Mouse (Mus musculus) thymus, postnatal 10 days (tissue): ENCODE results near the gene Mtmr12.
A peak's percentile ranks its signal among the peaks of the same experiment; 100 is the strongest.
"Not testable (repeated sequence)": the region's sequence is repeated elsewhere in the genome, so short reads cannot be mapped to it uniquely, and the experiment has no call there.

Experiments
- DNase-seq, 2 experiments: peaks; one replicate each; pipeline ENCODE4 v3.0.0; 2021; ENCODE audit warnings: low spot score in 2 of 2

The Mtmr12 gene

GRCm38 (mm10) chr15:12211577-12211976, 6.7 kb downstream of the Mtmr12 start:
- DNase-seq: no peak

- DNase-seq: no peak
Measured at GRCm38 (mm10) chr15:12212266-12212665, 7.4 kb downstream of the Mtmr12 start.

- no peak for DNase-seq
Measured at GRCm38 (mm10) chr15:12214531-12215414, 9.9 kb downstream of the Mtmr12 start.

- no peak for DNase-seq
Measured at GRCm38 (mm10) chr15:12215415-12215718, 10.5 kb downstream of the Mtmr12 start.

GRCm38 (mm10) chr15:12216119-12216518, 11.3 kb downstream of the Mtmr12 start:
- DNase-seq: no peak

GRCm38 (mm10) chr15:12216798-12217197, 12.0 kb downstream of the Mtmr12 start:
- DNase-seq: no peak

- DNase-seq: not testable (repeated sequence)
Measured at GRCm38 (mm10) chr15:12217332-12217731, 12.5 kb downstream of the Mtmr12 start.

- DNase-seq: no peak
Measured at GRCm38 (mm10) chr15:12217849-12218248, 13.0 kb downstream of the Mtmr12 start.

GRCm38 (mm10) chr15:12218583-12219382, 14.0 kb downstream of the Mtmr12 start:
- no peak for DNase-seq

GRCm38 (mm10) chr15:12221131-12221530, 16.3 kb downstream of the Mtmr12 start:
- DNase-seq: no peak

- DNase-seq: no peak
Measured at GRCm38 (mm10) chr15:12222564-12223302, 17.9 kb downstream of the Mtmr12 start.

GRCm38 (mm10) chr15:12223393-12223792, 18.6 kb downstream of the Mtmr12 start:
- no peak for DNase-seq

- DNase-seq: no peak
Measured at GRCm38 (mm10) chr15:12224239-12224638, 19.4 kb downstream of the Mtmr12 start.

- no peak for DNase-seq
Measured at GRCm38 (mm10) chr15:12225062-12225461, 20.2 kb downstream of the Mtmr12 start.

GRCm38 (mm10) chr15:12226908-12227307, 22.1 kb downstream of the Mtmr12 start:
- no peak for DNase-seq

GRCm38 (mm10) chr15:12227355-12227754, 22.5 kb downstream of the Mtmr12 start:
- DNase-seq: no peak

- peak; percentile 39 to 48 for DNase-seq
Measured at GRCm38 (mm10) chr15:12229603-12230242, 24.9 kb downstream of the Mtmr12 start.

GRCm38 (mm10) chr15:12230243-12230935, 25.6 kb downstream of the Mtmr12 start:
- DNase-seq: peak; percentile 80 to 83

GRCm38 (mm10) chr15:12231462-12231861, 26.6 kb downstream of the Mtmr12 start:
- no peak for DNase-seq

GRCm38 (mm10) chr15:12232429-12232828, 27.6 kb downstream of the Mtmr12 start:
- DNase-seq: no peak

GRCm38 (mm10) chr15:12233021-12233420, 28.2 kb downstream of the Mtmr12 start:
- DNase-seq: no peak
